In the genomic region with DNA sequence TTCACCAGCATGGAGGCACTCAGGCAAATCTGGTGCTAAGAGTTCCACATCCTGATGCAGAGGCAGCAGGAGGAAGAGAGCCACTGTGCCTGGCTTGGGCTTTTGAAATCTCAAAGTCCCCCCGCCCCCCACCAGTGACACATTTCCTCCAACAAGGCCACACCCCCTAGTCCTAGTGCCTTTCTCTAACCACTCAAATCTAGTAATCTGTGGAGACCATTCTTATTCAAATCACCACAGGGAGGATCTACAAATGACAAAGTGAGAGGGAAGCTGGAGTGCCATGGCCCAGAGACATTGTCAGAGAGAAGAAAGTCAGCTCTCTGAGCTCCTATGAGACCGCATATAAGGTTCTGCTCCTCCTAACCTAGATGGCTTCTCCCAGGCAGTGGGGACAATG, we compare ENCODE assay signal across 24 mouse cellular contexts.
"Had no signal": no experiment of that assay in that cellular context is flagged by ENCODE, and none has a peak within 500 bp of the region (broad histone marks: within the 10 kb centered on the region; RNA-seq: fewer than 3 reads in every experiment).

No protein-coding gene starts in this region.

- H3K9me3 ChIP-seq: limb, embryonic 12.5 days; limb, embryonic 15.5 days; liver, embryonic 12.5 days; liver, embryonic 15.5 days; lung, embryonic 15.5 days; midbrain, embryonic 15.5 days; neural tube, embryonic 12.5 days; neural tube, embryonic 15.5 days had no signal

- H3K4me3 ChIP-seq: layer of hippocampus, adult 2 months; limb, embryonic 12.5 days; limb, embryonic 15.5 days; liver, embryonic 12.5 days; liver, embryonic 15.5 days; lung, embryonic 15.5 days; midbrain, embryonic 15.5 days; neural tube, embryonic 12.5 days; neural tube, embryonic 15.5 days had no signal

- H3K36me3 ChIP-seq: limb, embryonic 12.5 days; limb, embryonic 15.5 days; liver, embryonic 12.5 days; liver, embryonic 15.5 days; lung, embryonic 15.5 days; midbrain, embryonic 15.5 days; neural tube, embryonic 12.5 days; neural tube, embryonic 15.5 days had no signal

- H3K4me2 ChIP-seq: limb, embryonic 12.5 days; limb, embryonic 15.5 days; liver, embryonic 12.5 days; liver, embryonic 15.5 days; lung, embryonic 15.5 days; midbrain, embryonic 11.5 days; midbrain, embryonic 15.5 days; neural tube, embryonic 12.5 days; neural tube, embryonic 15.5 days had no signal

- H3K9ac ChIP-seq: limb, embryonic 12.5 days; limb, embryonic 15.5 days; liver, embryonic 12.5 days; liver, embryonic 15.5 days; lung, embryonic 15.5 days; midbrain, embryonic 15.5 days; neural tube, embryonic 12.5 days; neural tube, embryonic 15.5 days had no signal

- H3K4me1 ChIP-seq: limb, embryonic 12.5 days; limb, embryonic 15.5 days; liver, embryonic 12.5 days; liver, embryonic 15.5 days; lung, embryonic 15.5 days; megakaryocyte, embryonic 14.5 days had no signal

- H3K27ac ChIP-seq: kidney, postnatal 0 days; layer of hippocampus, adult 2 months; limb, embryonic 12.5 days; limb, embryonic 15.5 days; liver, embryonic 12.5 days; liver, embryonic 15.5 days; lung, embryonic 15.5 days; midbrain, embryonic 15.5 days; neural tube, embryonic 12.5 days; neural tube, embryonic 15.5 days; stomach, postnatal 0 days had no signal

- H3K27me3 ChIP-seq: limb, embryonic 12.5 days; limb, embryonic 15.5 days; liver, embryonic 12.5 days; liver, embryonic 15.5 days; lung, embryonic 15.5 days; megakaryocyte, embryonic 14.5 days; midbrain, embryonic 15.5 days; neural tube, embryonic 12.5 days; neural tube, embryonic 15.5 days had no signal

- DNase-seq: kidney, adult 2 months; kidney, postnatal 25 days; layer of hippocampus, adult 9-11 months; lung, adult 18-20 months; lung, postnatal 10 days; lung, postnatal 36 days; right cerebral cortex, adult 18-20 months; right cerebral cortex, postnatal 14 days; right cerebral cortex, postnatal 4 days; thymus, adult 18-20 months; thymus, postnatal 4 days had no signal
